Mouse (Mus musculus) intestine, embryonic 16.5 days (tissue): Measurements from ENCODE around the gene Cyp26b1. TPM values are rescaled to one million over a fixed set of nuclear protein-coding genes. Genes with fewer than 3 reads are reported as not detected.
A peak's percentile ranks its signal among the peaks of the same experiment; 100 is the strongest.

Experiments used
- ATAC-seq: fragments of 200-750 bp; cut with Nextera tagmentation; 2 replicates; pipeline ENCODE4 v1.8.0; 2017; ENCODE audit warnings: moderate TSS enrichment, moderate library complexity
- H3K27ac ChIP-seq: fragments of 300-500 bp; sonication (generic); 2 replicates; pipeline ENCODE4 v1.5.1; 2014; ENCODE audit warnings: mild to moderate bottlenecking, low read length
- H3K27me3 ChIP-seq: fragments of 300-500 bp; sonication (generic); replicated peaks from 2 replicates; pipeline ENCODE4 v1.6.1; 2014; ENCODE audit warnings: low read length, control low read depth, mixed read lengths; ENCODE audit not compliant: control insufficient read depth, insufficient read depth
- H3K36me3 ChIP-seq: fragments of 300-500 bp; sonication (generic); 2 replicates; pipeline ENCODE4 v1.6.1; 2014; ENCODE audit warnings: low read length, control low read depth; ENCODE audit not compliant: control insufficient read depth, insufficient read depth
- H3K4me1 ChIP-seq: fragments of 300-500 bp; sonication (generic); 2 replicates; pipeline ENCODE4 v1.6.1; 2014; ENCODE audit warnings: low read length, control low read depth, mixed read lengths; ENCODE audit not compliant: control insufficient read depth, insufficient read depth
- H3K4me2 ChIP-seq: fragments of 300-500 bp; sonication (generic); 2 replicates; pipeline ENCODE4 v1.6.1; 2014; ENCODE audit warnings: low read depth, low read length, control low read depth
- H3K4me3 ChIP-seq: fragments of 300-500 bp; sonication (generic); 2 replicates; pipeline ENCODE4 v1.5.1; 2014; ENCODE audit warnings: mild to moderate bottlenecking, low read length
- H3K9ac ChIP-seq: fragments of 300-500 bp; sonication (generic); 2 replicates; pipeline ENCODE4 v1.6.1; 2014; ENCODE audit warnings: low read depth, low read length
- H3K9me3 ChIP-seq: fragments of 300-500 bp; sonication (generic); 2 replicates; pipeline ENCODE4 v1.6.1; 2016; ENCODE audit warnings: low read length, control low read depth; ENCODE audit not compliant: control insufficient read depth
- WGBS: fragments of 180-500 bp; shearing (Covaris S2); extraction: QIAGEN DNeasy Blood & Tissue Kit; methylation state at CpG from one replicate; pipeline ENCODE4 v1.1.7; 2014; 5-methylcytosine and 5-hydroxymethylcytosine counted together
- polyA plus RNA-seq: library from polyadenylated mRNA; unstranded; fragments of >200 nt; fragmentation: Nextera tagmentation; extraction: Ambion mirVana; gene quantifications from 2 replicates; pipeline ENCODE4 v1.2.1, GENCODE M21; 2015

The Cyp26b1 gene
- polyA plus RNA-seq, 1 experiment from 2014 or later: 1.5 TPM

DNA sequence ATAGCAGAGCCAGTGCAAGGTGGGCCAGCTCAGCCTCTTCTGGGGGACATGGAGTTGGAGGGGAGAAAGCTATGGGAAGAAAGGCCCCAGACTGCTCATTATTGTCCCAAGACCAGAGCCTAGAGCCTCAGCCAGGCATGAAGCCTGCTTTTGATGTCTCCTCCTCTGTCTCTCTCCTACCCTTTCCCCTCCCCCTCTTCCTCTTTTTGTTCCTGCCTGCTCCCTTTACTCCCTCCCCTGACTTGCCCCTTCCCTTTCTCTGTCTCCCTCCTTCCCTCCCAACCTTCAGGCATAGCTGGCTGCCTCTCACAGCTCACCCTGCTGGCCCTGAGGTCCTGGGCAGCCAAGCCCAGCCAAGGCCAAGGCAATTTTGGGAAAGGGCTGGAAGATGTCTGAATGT lies 24.1 kb downstream of the Cyp26b1 start:
- ATAC-seq: no peak

GRCm38 (mm10) chr6:84568880-84569279 lies 24.8 kb downstream of the Cyp26b1 start:
- WGBS: 76% methylated on average over 6 of the region's 6 CpGs
- Histone ChIP-seq H3K27me3 (no peaks in the 10 kb centered on the region), H3K9ac (no peak overlapping the region), H3K36me3 (no peaks in the 10 kb centered on the region), H3K9me3 (no peaks in the 10 kb centered on the region), H3K27ac (no peak overlapping the region), H3K4me2 (no peak overlapping the region), H3K4me1 (peaks cover 5% of the 10 kb centered on the region), H3K4me3 (no peak overlapping the region)
- no peak for ATAC-seq

More for the DNA sequence above, 24.1 kb downstream of the Cyp26b1 start:
- Histone ChIP-seq H3K27ac (no peak overlapping the region), H3K4me2 (no peak overlapping the region), H3K4me3 (no peak overlapping the region), H3K9me3 (no peaks in the 10 kb centered on the region), H3K36me3 (no peaks in the 10 kb centered on the region), H3K27me3 (no peaks in the 10 kb centered on the region), H3K4me1 (peaks cover 5% of the 10 kb centered on the region), H3K9ac (no peak overlapping the region)

GRCm38 (mm10) chr6:84567696-84568095 lies 26.0 kb downstream of the Cyp26b1 start:
- no peak overlapping the region for H3K4me2 ChIP-seq
- 0 out of 2 replicates have a peak overlapping the region, but pooled peaks have one; percentile 31 for H3K9ac ChIP-seq
- peaks cover 5% of the 10 kb centered on the region for H3K4me1 ChIP-seq
- no peaks in the 10 kb centered on the region for H3K9me3 ChIP-seq
- 71% methylated on average over 4 of the region's 4 CpGs for WGBS
- no peak for ATAC-seq
- no peak overlapping the region for H3K4me3 ChIP-seq
- H3K27me3 ChIP-seq: no peaks in the 10 kb centered on the region
- no peak overlapping the region for H3K27ac ChIP-seq
- H3K36me3 ChIP-seq: no peaks in the 10 kb centered on the region

- 79% methylated on average over 2 of the region's 2 CpGs for WGBS
- H3K36me3 ChIP-seq: no peaks in the 10 kb centered on the region
- ATAC-seq: no peak
Measured at GRCm38 (mm10) chr6:84566825-84567224, 26.9 kb downstream of the Cyp26b1 start.

DNA sequence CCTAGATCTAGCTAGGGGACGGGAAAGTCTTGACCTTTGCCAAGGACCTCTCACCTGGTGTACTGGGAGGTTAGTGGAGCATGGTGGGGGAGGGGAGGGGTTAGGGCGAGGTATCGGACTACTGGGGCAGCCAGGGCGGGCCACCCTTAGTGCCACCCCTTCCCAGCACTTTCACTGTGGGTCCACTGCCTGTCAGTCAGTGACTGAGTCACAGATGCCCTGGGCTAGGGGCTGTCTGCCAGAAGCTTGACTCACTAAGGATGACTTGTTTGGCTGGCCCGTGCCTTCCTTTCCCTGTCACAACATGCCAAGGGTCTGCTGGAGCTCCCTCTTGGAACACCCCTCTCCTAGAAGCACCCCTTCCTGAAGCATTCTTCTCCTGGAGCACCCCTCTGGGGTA lies 28.5 kb downstream of the Cyp26b1 start:
- WGBS: 77% methylated on average over 5 of the region's 5 CpGs
- no peaks in the 10 kb centered on the region for H3K9me3 ChIP-seq
- H3K9ac ChIP-seq: no peak overlapping the region
- H3K4me1 ChIP-seq: peaks cover 4% of the 10 kb centered on the region
- no peak overlapping the region for H3K27ac ChIP-seq
- H3K36me3 ChIP-seq: no peaks in the 10 kb centered on the region
- H3K4me2 ChIP-seq: no peak overlapping the region
- H3K4me3 ChIP-seq: no peak overlapping the region
- H3K27me3 ChIP-seq: no peaks in the 10 kb centered on the region
- no peak for ATAC-seq

More at GRCm38 (mm10) chr6:84566825-84567224, 26.9 kb downstream of the Cyp26b1 start:
- peaks cover 5% of the 10 kb centered on the region for H3K4me1 ChIP-seq
- H3K4me2 ChIP-seq: no peak overlapping the region
- no peaks in the 10 kb centered on the region for H3K9me3 ChIP-seq
- no peak overlapping the region for H3K27ac ChIP-seq
- H3K4me3 ChIP-seq: no peak overlapping the region
- no peak overlapping the region for H3K9ac ChIP-seq
- no peaks in the 10 kb centered on the region for H3K27me3 ChIP-seq

DNA sequence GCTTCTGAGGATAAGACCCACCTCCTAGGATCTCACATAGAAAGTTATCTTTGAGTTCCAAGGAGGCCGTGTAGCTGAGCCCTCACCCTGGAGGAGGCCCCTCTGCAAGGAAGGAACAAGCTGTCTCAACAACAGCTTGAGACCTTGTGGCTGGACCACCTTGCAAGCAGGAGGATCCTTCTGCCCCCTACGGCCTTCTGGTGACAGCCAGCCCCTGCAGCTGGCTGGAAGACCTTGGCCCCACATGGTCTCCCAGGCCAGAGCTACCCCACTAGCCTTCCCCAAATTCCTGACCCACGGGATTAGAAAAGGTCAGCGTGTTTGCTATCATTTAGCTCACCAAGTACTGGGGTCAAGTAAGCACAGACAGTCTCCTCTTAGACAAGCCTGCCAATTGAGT lies 30.8 kb downstream of the Cyp26b1 start:
- Histone ChIP-seq H3K4me3 (no peak overlapping the region), H3K4me1 (no peaks in the 10 kb centered on the region), H3K27ac (no peak overlapping the region), H3K9ac (no peak overlapping the region), H3K27me3 (no peaks in the 10 kb centered on the region), H3K36me3 (no peaks in the 10 kb centered on the region), H3K4me2 (no peak overlapping the region), H3K9me3 (no peaks in the 10 kb centered on the region)
- WGBS: 35% methylated on average over 4 of the region's 4 CpGs
- ATAC-seq: no peak

DNA sequence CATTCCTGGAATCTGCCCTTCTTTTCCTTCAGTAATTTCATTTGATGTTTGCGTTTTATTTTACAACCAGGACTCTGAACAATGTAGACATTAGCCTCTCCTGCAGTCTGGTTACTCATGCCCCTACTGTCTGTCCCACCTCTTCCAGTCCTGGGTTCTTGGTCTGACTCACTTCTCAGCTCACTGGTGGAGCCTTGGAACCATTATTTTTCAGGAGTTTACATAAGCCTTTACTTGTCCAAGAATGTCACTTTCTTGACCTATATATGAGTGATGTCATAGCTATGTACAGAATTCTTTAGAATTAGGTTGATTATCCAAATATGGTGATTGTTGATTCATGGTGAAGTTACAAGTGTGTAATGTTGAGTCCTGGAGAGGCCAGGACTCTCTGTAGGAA lies 32.5 kb downstream of the Cyp26b1 start:
- ATAC-seq: no peak
- no peaks in the 10 kb centered on the region for H3K4me1 ChIP-seq
- H3K9ac ChIP-seq: no peak overlapping the region
- H3K4me2 ChIP-seq: no peak overlapping the region
- 46% methylated on average over 1 of the region's 1 CpGs for WGBS
- H3K9me3 ChIP-seq: no peaks in the 10 kb centered on the region
- no peaks in the 10 kb centered on the region for H3K36me3 ChIP-seq
- H3K27me3 ChIP-seq: no peaks in the 10 kb centered on the region
- H3K4me3 ChIP-seq: no peak overlapping the region
- H3K27ac ChIP-seq: no peak overlapping the region

- Histone ChIP-seq H3K27me3 (no peaks in the 10 kb centered on the region), H3K9me3 (no peaks in the 10 kb centered on the region), H3K4me3 (no peak overlapping the region), H3K4me2 (no peak overlapping the region), H3K36me3 (no peaks in the 10 kb centered on the region), H3K27ac (no peak overlapping the region), H3K4me1 (no peaks in the 10 kb centered on the region), H3K9ac (no peak overlapping the region)
- no peak for ATAC-seq
- 72% methylated on average over 9 of the region's 9 CpGs for WGBS
Measured at GRCm38 (mm10) chr6:84549852-84550437, 43.8 kb downstream of the Cyp26b1 start.

DNA sequence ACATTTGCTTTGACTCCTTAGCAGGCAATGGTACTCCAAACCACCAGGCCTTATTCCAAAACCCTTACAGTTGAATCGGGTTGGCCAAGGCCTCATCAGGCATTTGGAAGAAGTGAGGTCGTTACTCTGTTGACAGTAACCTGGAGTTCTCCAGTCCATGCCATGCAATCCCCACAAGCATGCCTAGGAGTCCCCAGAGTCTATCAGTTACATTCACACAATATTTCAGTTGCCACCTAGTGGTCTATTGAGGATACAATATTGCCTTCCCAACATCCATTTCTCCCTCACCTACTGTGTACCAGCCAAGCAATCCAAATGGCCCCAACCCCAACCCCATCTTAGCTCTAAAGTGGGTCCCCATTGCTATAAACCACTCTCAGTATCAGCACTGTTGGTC lies 48.3 kb downstream of the Cyp26b1 start:
- Histone ChIP-seq H3K9ac (no peak overlapping the region), H3K27ac (no peak overlapping the region), H3K4me2 (no peak overlapping the region), H3K4me1 (no peaks in the 10 kb centered on the region), H3K9me3 (no peaks in the 10 kb centered on the region), H3K27me3 (no peaks in the 10 kb centered on the region), H3K36me3 (no peaks in the 10 kb centered on the region), H3K4me3 (no peak overlapping the region)
- ATAC-seq: no peak
- WGBS: 77% methylated on average over 2 of the region's 2 CpGs

- no peak for ATAC-seq
- WGBS: 78% methylated on average over 3 of the region's 3 CpGs
- Histone ChIP-seq H3K9ac (no peak overlapping the region), H3K27ac (no peak overlapping the region), H3K27me3 (no peaks in the 10 kb centered on the region), H3K4me3 (no peak overlapping the region), H3K4me1 (no peaks in the 10 kb centered on the region), H3K4me2 (no peak overlapping the region), H3K36me3 (no peaks in the 10 kb centered on the region), H3K9me3 (no peaks in the 10 kb centered on the region)
Measured at GRCm38 (mm10) chr6:84544359-84544758, 49.3 kb downstream of the Cyp26b1 start.
